Mouse (Mus musculus): Measurements from ENCODE around the gene Adamts18. TPM values are rescaled to one million over a fixed set of nuclear protein-coding genes. Genes with fewer than 3 reads are reported as not detected.
"Not testable (repeated sequence)": the region's sequence is repeated elsewhere in the genome, so short reads cannot be mapped to it uniquely, and the experiment has no call there.

The Adamts18 gene
- polyA plus RNA-seq, 1 experiment from 2014 or later = 4.5 TPM

DNA sequence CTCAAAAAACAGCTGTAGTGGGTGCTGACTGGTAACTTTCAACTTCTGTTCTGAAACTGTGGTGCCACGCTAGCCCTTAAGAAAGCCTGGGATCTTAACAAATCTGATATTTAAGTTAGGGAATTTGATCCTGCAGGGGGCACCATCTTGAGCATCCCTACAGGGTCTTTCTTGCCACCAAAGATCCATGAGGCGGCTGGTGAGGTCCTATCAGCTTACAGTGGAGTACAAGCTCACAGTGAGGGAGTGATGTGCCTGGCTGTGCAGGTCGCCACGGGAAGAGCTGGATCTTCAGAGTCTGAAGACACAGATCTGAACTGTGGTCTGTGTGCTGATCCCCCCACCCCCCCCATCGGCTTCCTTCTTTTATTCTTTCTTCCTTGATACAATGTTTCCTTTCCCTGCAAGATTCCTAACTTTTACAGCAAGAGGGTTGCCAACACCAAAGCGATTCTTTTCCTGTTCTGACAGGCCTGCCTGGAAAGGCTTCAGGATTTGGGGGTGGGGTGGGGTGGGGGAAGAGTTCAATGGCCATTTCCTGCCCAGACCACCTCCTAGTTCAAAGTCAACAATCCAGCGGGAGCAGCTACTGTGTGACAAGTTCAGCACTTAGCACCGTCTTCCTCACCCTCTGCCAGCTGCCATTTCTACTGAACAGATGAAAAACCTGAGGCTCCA, 11.5 kb downstream of the Adamts18 start:
- H3K9ac ChIP-seq (replicated peaks) = no peak overlapping the region
- H3K27ac ChIP-seq = no peak overlapping the region
- H3K4me3 ChIP-seq (replicated peaks) = no peak overlapping the region
- WGBS = 65% methylated on average over 8 of the region's 8 CpGs
- H3K9me3 ChIP-seq = no peaks in the 10 kb centered on the region
- ATAC-seq = no peak
- H3K27me3 ChIP-seq = 0 out of 2 replicates have a peak, but pooled peaks cover 3% of the 10 kb centered on the region
- H3K4me1 ChIP-seq (replicated peaks) = peaks cover 20% of the 10 kb centered on the region
- H3K4me2 ChIP-seq (replicated peaks) = no peak overlapping the region
- no peaks in the 10 kb centered on the region for H3K36me3 ChIP-seq

DNA sequence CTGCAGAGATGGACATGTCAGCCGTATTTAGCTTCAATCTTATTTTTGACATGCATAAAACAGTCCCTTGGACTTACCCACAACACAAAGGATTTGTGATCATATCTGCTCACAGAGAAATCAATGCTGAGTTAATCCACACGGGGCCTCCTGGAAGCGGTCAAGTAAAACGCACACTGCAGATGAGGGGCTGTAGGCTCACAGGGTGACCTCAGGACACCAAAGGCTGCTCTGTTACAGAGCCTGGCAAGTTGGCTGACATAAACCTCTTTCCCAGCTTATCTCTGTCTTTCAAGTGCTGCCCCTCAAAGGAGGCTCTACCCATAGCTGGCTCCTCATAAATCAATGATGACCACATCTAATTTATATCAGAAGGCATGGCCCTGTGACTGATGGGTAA, 14.9 kb downstream of the Adamts18 start:
- no peak overlapping the region for H3K9ac ChIP-seq (replicated peaks)
- H3K4me2 ChIP-seq (replicated peaks) = no peak overlapping the region
- H3K4me3 ChIP-seq (replicated peaks) = no peak overlapping the region
- H3K4me1 ChIP-seq (replicated peaks) = peaks cover 20% of the 10 kb centered on the region
- no peaks in the 10 kb centered on the region for H3K27me3 ChIP-seq
- H3K9me3 ChIP-seq = no peaks in the 10 kb centered on the region
- H3K27ac ChIP-seq = no peak overlapping the region
- ATAC-seq = peak; percentile 71
- no peaks in the 10 kb centered on the region for H3K36me3 ChIP-seq
- WGBS = 31% methylated on average over 4 of the region's 4 CpGs

DNA sequence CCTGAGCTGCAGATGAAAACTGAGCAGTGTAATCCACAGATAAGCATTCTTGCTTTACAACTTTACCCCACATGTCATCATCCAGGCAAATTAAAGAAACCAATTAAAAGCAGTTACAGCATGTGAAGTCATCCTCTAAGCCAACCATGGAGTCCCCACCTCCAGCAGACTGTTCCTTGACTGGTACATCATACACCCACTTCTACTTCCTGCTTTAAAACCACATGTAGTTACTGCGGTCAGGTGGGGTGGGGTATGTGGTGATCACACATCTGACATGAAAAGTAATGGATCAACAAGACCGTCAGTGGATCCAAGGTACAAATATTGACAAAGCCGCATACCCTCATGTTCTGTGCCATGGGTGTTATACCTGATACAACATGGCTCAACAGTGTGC, 21.3 kb downstream of the Adamts18 start:
- no peaks in the 10 kb centered on the region for H3K27me3 ChIP-seq
- no peaks in the 10 kb centered on the region for H3K9me3 ChIP-seq
- H3K4me1 ChIP-seq (replicated peaks) = no peaks in the 10 kb centered on the region
- no peak overlapping the region for H3K27ac ChIP-seq
- H3K4me2 ChIP-seq (replicated peaks) = no peak overlapping the region
- H3K36me3 ChIP-seq = no peaks in the 10 kb centered on the region
- no peak overlapping the region for H3K9ac ChIP-seq (replicated peaks)
- no peak for ATAC-seq
- over 99% methylated on average over 3 of the region's 3 CpGs for whole genome bisulfite sequencing
- no peak overlapping the region for H3K4me3 ChIP-seq (replicated peaks)

DNA sequence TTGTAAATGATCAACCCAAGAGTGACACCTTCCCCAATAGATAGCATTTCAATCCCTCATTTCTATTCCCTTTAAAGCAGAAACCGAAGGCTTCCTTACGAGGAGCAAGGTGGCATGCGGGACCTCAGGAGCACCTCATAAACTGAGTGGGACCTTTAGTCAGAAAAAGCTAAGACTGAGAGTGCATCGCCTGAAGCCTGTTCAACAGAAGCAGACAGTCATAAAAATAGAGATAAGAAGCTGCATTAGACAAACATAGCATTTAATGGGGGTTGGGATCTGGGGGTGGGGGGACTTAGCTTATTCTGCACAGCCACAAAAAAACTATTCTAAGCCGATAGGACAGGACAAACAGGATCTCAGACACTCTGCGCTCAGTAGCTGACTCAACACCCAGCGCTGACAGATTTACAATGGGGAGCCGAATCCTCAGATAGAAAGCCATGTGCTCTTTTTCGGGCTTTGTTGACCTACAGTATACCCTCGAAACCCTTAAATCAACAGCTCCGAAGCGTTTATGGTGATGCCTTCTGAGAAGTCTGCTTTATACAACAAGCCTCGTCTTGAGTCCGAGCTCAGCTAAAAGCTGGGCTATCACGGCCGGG, 27.5 kb downstream of the Adamts18 start:
- Histone ChIP-seq H3K27me3 (no peaks in the 10 kb centered on the region), H3K9me3 (no peaks in the 10 kb centered on the region), H3K9ac (replicated peaks) (no peak overlapping the region), H3K36me3 (no peaks in the 10 kb centered on the region), H3K4me2 (replicated peaks) (no peak overlapping the region), H3K4me1 (replicated peaks) (no peaks in the 10 kb centered on the region), H3K4me3 (replicated peaks) (no peak overlapping the region), H3K27ac (no peak overlapping the region)
- 92% methylated on average over 16 of the region's 16 CpGs for WGBS
- ATAC-seq = no peak

DNA sequence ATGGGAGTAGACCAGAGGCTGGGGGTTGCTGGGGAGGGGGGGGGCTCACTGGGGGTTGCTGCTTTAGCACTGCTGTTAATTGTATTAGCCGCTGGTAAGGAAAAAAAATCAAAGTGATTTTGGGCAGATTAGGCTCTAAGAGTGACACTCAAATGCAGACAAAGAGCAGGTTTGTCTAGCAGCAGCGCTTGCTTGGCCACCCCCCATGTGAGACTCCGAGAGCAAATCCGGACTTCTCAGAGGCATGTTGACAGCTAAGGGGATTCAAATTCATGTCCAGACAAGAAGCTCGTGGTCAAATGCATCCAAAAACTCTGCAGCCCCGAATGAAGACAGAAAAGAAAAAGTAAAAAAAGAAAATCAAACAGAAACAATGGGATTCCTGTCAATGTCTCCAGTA, 34.6 kb downstream of the Adamts18 start:
- Histone ChIP-seq H3K4me2 (replicated peaks) (no peak overlapping the region), H3K36me3 (no peaks in the 10 kb centered on the region), H3K27me3 (no peaks in the 10 kb centered on the region), H3K4me3 (replicated peaks) (no peak overlapping the region), H3K9me3 (no peaks in the 10 kb centered on the region; the same call in 1 of the 2 replicates), H3K9ac (replicated peaks) (no peak overlapping the region), H3K4me1 (replicated peaks) (peaks cover 5% of the 10 kb centered on the region; the same call in 1 of the 2 replicates), H3K27ac (no peak overlapping the region)
- ATAC-seq = no peak
- WGBS = 37% methylated on average over 6 of the region's 6 CpGs

DNA sequence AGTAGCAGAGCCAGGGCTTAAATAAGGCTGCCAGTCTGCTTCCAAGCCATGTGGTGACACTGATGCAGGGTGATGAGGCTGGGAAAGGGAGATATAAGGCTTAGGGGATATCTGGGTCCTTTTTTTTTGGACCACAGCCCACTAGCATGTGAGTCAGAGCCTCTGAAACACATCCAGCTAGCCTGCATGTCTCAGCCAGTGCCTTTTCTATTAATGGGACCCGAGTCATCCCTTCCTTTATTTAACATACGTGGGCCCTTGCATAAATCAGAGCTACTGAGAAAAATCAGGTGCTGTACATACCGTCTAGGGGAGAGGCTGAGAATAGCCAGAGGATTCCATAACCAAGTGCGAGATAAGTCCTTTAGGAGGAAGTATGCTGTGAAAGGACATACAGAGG, 37.0 kb downstream of the Adamts18 start:
- no peak for ATAC-seq
- H3K27me3 ChIP-seq = no peaks in the 10 kb centered on the region
- no peaks in the 10 kb centered on the region for H3K36me3 ChIP-seq
- no peaks in the 10 kb centered on the region; the same call in 1 of the 2 replicates for H3K9me3 ChIP-seq
- no peak overlapping the region for H3K4me3 ChIP-seq (replicated peaks)
- no peak overlapping the region for H3K9ac ChIP-seq (replicated peaks)
- peaks cover 5% of the 10 kb centered on the region; the same call in 1 of the 2 replicates for H3K4me1 ChIP-seq (replicated peaks)
- WGBS = 85% methylated on average over 4 of the region's 4 CpGs
- H3K27ac ChIP-seq = no peak overlapping the region
- no peak overlapping the region for H3K4me2 ChIP-seq (replicated peaks)

DNA sequence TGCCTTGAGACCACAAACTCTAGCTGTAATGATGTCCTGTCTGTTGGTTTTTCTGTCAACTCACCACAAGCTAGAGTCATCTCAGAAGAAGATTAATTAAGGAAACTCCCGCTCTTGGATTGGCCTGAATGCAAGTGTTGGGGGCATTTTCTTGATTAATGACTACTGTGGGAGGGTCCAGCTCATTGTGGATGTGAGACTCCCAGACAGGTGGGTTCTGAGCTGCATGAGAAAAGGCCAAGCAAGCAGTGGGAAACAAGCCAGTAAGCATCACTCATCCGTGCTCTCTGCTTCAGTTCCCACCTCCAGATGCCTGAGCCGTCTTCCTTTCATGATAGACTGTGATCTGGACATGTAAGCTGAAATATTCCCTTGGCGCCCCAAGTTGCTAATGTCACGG, 38.6 kb downstream of the Adamts18 start:
- Histone ChIP-seq H3K9me3 (no peaks in the 10 kb centered on the region; the same call in 1 of the 2 replicates), H3K4me3 (replicated peaks) (no peak overlapping the region), H3K9ac (replicated peaks) (no peak overlapping the region), H3K36me3 (no peaks in the 10 kb centered on the region), H3K4me2 (replicated peaks) (no peak overlapping the region), H3K4me1 (replicated peaks) (peaks cover 5% of the 10 kb centered on the region; the same call in 1 of the 2 replicates), H3K27me3 (no peaks in the 10 kb centered on the region), H3K27ac (no peak overlapping the region)
- WGBS = 82% methylated on average over 5 of the region's 5 CpGs
- ATAC-seq = no peak

DNA sequence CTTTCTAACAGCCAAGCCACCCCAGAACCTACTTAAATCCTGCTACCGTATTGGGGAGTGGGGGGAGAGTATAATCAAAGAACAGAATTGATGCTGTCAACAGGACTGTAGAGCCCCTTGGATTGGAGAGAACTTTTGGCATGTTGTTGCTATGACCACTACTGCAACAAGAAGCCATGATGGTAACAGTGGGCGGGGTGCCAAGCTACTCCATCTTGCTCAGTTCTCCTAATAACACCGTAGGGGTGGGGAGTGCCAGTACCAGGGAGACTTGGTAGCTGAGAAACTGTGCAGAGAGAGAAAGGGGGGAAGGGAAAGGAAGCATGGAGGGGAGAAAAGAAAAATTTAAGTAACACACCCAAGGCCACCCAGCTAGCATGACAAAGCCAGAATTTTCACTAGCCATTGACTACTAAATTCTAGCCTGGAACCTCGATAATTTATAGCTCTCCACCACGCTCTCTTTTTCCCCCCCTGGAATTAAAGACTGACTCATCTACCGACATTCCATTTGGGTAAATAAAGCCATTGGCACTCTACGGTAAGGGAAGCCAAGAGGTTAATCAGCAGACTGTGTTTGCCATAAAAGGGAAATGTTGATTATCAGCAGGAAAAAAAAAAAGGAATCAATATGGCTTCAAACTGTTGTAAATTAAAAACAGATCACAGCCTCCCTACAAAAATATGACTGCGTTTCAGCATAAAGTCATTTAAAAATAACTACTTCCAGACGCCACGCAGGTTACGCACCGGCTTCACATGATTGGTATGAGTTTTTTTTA, 44.5 kb downstream of the Adamts18 start:
- Histone ChIP-seq H3K4me1 (replicated peaks) (no peaks in the 10 kb centered on the region), H3K36me3 (no peaks in the 10 kb centered on the region), H3K4me3 (replicated peaks) (no peak overlapping the region), H3K27me3 (no peaks in the 10 kb centered on the region), H3K9ac (replicated peaks) (no peak overlapping the region), H3K9me3 (no peaks in the 10 kb centered on the region), H3K27ac (no peak overlapping the region), H3K4me2 (replicated peaks) (no peak overlapping the region)
- ATAC-seq = no peak
- 88% methylated on average over 12 of the region's 12 CpGs for WGBS

DNA sequence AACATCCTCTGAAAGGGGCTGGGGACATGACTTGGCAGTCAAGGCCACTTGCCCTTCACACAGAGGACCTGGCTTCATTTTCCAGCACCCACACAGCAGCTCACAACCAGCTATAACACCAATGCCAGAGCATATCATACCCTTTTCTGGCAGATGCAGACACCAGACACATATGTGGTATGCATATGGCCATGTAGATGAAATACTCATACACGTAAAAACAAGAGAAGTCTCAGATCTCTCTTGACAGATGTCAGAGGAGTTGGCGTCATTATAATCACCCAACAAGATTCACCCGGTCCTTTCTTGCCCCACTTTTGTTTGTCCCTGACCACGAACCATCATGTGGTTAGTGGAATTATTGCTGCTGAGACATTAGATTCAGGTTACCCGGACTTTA, 47.0 kb downstream of the Adamts18 start:
- no peaks in the 10 kb centered on the region for H3K36me3 ChIP-seq

DNA sequence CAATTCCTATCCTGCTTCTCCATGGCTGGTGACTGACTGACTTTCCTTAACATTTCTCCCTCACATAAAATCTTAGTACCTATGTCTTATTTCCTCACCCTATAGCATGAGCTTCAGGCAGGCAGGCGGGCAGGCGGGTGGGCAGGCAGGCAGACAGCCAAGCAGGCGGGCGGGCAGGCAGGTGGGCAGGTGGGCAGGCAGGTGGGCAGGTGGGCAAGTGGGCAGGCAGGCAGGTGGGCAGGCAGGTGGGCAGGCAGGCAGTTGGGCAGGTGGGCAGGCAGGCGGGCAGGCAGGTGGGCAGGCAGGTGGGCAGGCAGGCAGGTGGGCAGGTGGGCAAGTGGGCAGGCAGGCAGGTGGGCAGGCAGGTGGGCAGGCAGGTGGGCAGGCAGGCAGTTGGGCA, 48.0 kb downstream of the Adamts18 start:
- not testable (repeated sequence) for H3K9ac ChIP-seq (replicated peaks); H3K4me2 ChIP-seq (replicated peaks); H3K27me3 ChIP-seq; H3K4me3 ChIP-seq (replicated peaks); H3K27ac ChIP-seq; H3K9me3 ChIP-seq; H3K36me3 ChIP-seq; ATAC-seq; H3K4me1 ChIP-seq (replicated peaks)
- WGBS = no CpG with 5 or more reads among the region's 5 CpGs

More for the DNA sequence above, 47.0 kb downstream of the Adamts18 start:
- no peaks in the 10 kb centered on the region for H3K27me3 ChIP-seq
- WGBS = 56% methylated on average over 5 of the region's 5 CpGs
- H3K4me3 ChIP-seq (replicated peaks) = no peak overlapping the region
- H3K27ac ChIP-seq = no peak overlapping the region
- no peak overlapping the region for H3K9ac ChIP-seq (replicated peaks)
- no peaks in the 10 kb centered on the region for H3K4me1 ChIP-seq (replicated peaks)
- H3K4me2 ChIP-seq (replicated peaks) = no peak overlapping the region
- no peak for ATAC-seq
- no peaks in the 10 kb centered on the region for H3K9me3 ChIP-seq

DNA sequence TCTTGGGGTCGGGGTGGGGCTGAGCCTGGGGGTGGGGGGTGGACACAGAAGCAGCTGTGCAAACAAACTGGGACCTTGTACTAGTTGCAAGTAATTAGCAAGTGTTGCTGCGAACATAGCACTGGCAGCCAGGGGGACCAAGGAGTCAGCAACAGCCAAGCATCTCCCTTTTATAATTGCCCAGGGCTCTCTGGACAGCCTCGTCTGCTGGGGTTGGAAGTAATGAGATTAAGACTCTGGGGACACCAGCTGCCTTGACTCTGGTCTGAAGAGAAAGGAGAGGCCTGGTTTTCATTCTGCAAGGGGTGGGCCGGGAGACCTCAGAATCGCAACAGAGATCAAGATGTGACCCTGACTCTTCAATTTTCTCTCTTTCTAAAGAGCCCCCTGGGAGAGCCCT, 49.0 kb downstream of the Adamts18 start:
- Histone ChIP-seq H3K27ac (no peak overlapping the region), H3K36me3 (no peaks in the 10 kb centered on the region), H3K4me3 (replicated peaks) (no peak overlapping the region), H3K4me1 (replicated peaks) (no peaks in the 10 kb centered on the region), H3K4me2 (replicated peaks) (no peak overlapping the region), H3K9me3 (no peaks in the 10 kb centered on the region), H3K9ac (replicated peaks) (no peak overlapping the region), H3K27me3 (no peaks in the 10 kb centered on the region)
- no peak for ATAC-seq
- WGBS = no CpG with 5 or more reads among the region's 5 CpGs

DNA sequence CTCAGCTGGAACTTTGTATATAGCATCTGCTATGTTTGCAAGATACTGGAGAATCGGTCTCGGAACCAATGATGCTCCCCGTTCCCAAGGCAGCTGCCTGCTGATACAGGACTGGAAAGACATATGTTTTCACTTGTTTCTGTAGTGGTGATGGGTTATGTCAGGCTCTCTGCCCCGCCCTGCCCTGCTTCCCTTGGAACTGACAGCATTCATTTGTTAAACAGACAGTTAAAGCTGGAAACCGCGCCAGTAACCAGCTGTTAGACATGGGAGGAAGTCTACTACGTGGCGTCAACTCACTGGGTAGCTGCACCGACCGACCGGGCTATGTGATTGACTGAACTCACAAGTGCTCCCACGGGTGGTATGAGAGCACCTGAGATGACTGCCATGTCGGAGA, 56.7 kb downstream of the Adamts18 start:
- Histone ChIP-seq H3K27me3 (no peaks in the 10 kb centered on the region), H3K27ac (no peak overlapping the region), H3K9ac (replicated peaks) (no peak overlapping the region), H3K9me3 (no peaks in the 10 kb centered on the region), H3K4me2 (replicated peaks) (no peak overlapping the region), H3K4me3 (replicated peaks) (no peak overlapping the region), H3K36me3 (no peaks in the 10 kb centered on the region), H3K4me1 (replicated peaks) (no peaks in the 10 kb centered on the region)
- no peak for ATAC-seq
- no CpG with 5 or more reads among the region's 13 CpGs for WGBS
